Mouse (Mus musculus) monocyte, adult 5-6 weeks (primary cell): Measurements from ENCODE around the gene Sncb. TPM values are rescaled to one million over a fixed set of nuclear protein-coding genes. Genes with fewer than 3 reads are reported as not detected.
"Not testable (repeated sequence)": the region's sequence is repeated elsewhere in the genome, so short reads cannot be mapped to it uniquely, and the experiment has no call there.

Experiments used
- ATAC-seq: fragments of 153-309, 156-312 bp; replicated peaks from 2 replicates; pipeline ENCODE4 v1.8.0; 2017; ENCODE audit warnings: mild to moderate bottlenecking; ENCODE audit not compliant: low TSS enrichment, insufficient number of reproducible peaks, severe bottlenecking, poor library complexity, low FRiP score
- total RNA-seq: library from RNA; stranded (forward); fragments of 200-1000, 200-491, 200-594 nt; gene quantifications from 3 replicates; pipeline ENCODE4 v1.2.3, GENCODE M21; 2017

Gene Sncb
- total RNA-seq, 1 experiment from 2014 or later = not detected

DNA sequence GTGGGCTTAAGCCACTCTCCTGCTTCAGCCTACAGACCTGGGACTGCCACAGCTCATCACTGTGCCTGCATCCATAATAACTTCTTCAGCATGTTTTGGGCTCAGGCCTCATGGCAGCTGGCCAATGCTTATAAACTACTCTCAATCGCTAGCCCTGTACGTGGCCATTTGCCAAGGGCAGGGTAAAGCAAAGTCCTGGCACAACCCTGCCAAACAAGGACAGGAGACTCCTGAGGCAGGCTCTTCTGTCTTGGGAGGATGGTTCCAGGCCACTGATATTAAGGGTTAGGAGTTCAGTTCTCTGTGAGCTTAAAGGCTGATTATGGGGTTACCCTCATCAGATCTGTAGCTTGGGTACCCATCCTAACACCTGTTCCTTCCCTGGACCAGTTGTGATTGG, 21.2 kb upstream of the Sncb start:
- not testable (repeated sequence) for ATAC-seq

DNA sequence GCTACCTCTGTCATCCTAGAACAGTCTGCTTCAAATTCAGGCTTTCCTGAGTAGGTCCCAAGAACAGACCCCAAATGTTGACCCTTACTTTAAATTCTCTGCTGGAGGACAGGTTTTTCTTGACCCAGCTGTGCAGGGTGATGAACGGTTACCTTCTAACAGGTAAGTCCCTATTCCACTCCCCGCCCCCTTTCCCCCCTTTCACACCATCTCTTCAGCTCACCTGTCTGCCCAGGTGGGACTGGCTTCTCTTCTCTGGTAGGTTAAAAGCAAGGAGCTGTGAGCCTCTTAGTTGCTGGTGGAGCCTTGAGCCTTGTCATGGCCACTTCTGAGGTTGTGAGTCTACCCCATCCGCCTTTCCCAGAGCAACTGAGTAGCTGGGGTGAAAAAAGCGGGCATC, 17.3 kb upstream of the Sncb start, which contains the start of gene Eif4e1b:
Gene Eif4e1b, plus strand, starts transcription at position 301 of the 400 bp plus-strand sequence.
- no peak for ATAC-seq

DNA sequence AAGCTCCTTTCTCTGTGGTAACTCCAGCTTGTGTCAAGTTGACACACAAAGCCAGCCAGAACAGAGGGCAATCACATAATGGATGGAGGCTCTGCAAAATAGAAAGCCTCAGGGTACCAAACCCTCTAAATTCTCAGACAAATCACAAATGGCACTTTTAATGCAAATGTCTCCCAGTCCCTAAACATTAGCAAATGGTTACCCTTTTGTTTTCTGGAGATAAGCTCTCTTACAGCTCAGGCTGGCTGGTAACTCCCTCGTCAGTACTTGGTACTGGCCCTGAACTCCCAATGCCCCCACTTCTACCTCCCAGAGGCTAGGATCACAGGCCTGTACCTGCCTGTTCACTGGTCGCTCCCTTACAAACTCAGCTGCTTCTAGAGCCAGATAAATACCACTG, 16.8 kb upstream of the Sncb start:
- no peak for ATAC-seq

DNA sequence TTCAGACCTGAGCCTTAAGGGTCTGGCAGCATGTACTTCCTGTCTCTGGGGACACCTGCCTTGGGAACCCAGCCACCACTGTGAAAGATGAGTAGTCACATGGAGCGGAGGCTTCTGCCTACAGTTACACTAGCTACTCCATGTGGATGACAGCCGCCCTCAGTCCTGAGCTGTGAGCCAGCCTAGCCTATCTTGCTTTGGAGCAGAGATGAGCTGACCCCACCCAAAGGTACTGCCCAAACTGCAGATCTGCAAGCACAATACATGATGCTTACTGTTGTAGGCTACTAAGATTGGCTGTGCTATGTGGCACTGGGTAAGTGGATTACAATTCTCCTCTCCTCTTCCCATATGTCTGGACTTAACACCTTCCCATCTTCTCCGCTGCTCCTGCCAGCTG, 14.7 kb upstream of the Sncb start:
- ATAC-seq = no peak

DNA sequence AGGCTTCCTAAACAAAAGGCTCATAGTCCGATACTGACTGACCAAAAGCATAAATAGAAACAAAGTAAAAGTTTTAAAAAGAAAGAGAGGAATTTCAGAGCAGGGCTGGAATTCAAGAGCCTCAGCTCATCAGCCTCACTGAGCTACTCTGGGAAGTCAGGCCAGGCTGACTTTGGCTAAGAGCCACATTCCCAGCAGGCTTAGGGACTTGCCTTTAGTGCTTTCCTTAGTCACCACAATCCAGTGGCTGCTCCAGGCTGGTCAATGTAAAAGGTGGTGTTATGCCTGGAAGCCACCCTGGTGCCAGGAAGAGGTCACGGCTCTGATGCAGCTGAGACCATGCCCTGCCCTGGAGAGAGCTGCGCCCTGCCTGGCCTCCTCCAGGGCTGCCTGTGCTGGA, 14.2 kb upstream of the Sncb start:
- no peak; the same call in 1 of the 2 replicates for ATAC-seq

DNA sequence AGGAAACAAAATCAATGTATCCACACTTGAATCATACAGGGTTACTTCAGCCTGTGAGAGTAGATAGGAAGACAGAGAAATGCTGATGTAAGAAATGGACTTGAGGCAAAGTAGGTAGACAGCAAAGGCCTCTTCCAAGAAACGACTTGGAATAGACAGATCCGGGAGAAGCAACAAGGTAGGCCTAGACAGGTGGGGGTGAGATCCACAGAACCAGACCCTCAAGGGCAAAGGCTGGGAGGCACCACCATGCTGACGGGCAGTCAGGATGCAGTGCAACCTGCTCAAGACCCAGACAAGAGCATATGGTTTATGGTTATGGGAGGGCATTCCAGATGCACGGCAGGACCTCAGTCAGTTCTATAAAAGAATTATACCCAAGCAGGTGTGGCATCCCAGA, 617 bp upstream of the Sncb start:
- ATAC-seq = no peak

DNA sequence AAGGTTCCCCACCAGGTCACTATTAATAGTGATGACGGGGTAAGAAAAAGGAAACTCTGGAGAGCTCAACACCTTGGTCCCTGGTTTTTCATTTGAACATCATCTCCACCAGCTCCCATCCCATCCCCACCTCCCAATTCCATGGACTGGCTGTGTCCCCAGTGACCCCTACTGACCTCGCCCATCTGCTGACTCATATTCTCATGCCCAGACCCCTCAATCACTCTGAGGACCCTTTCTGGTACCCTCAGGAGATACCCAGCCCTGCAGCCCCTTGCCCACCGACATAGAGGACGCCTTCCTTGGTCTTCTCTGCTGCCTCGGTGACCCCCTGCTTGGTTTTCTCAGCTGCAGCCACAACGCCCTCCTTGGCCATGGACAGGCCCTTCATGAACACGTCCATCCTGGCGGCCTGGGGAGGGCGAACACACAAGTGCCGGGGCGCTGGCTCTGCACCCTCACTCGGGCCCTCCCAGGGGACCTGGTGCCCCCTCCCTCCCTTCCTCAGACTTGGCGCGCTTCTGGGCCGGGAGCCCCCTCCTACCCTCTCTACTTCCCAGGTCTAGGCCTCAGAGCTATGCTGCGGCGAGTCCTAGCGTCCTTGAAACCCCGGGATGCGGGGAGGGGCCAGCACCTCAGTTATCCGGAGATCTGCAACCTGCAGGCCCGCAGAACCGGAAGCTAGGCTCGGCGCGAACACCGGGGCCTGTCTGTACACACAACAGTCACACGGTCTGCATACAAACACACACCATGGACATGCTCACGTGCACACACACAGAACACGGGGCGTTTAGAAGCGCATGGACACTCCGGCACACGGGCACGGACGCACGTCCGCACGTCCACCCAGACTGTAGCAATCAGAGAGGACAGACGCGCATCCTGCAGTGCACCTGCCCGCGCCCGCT, 859 bp downstream of the Sncb start:
- ATAC-seq = no peak

DNA sequence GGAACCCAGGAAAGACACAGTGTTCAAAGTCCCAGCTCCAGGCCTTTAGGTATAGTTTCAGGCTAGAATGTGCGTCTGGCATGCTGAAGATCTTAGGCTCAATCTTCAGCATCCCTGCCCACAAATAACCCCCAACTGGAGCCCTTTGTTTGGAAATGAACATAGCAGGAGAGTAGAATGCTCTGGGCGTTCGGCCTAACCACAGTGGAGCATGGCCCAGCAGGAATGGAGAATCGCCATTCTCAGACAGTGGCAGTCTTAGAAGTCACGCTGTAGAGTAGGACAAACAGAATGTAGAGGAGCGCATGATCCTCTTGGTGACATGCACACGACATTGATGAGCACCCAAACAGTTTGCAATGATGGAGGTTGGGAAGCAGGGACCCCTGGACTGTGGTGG, 5.5 kb downstream of the Sncb start:
- ATAC-seq = no peak

DNA sequence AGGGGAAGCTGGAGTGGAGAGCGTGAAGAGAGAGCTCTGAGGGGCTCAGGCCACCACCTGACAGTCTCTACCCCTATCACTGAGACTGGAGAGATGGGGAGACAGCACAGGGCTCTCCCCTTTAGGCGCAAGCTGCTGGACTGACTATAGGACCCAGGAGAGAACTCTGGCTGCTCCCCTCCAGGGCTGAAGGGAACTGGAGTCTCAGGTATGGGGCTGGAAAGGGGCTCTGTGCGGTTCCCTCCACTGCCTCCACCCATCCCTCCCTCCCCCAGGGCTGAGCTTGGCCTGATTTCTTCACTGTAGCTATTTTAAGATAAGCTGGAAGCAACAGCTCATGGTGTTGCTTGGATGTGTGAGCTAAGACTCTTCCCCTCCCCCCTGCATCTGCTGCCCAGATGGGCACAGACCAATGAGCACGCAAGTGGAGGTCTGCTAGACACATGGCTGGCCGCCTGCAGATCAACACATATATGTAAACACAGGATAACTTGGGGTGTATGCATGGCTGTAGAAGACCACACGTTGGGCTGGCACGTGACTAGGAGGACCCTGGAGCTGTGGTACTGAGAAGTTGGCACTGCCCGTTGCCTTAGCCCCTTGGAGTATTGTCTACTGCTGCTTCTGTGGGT, 6.1 kb downstream of the Sncb start:
- no peak for ATAC-seq

DNA sequence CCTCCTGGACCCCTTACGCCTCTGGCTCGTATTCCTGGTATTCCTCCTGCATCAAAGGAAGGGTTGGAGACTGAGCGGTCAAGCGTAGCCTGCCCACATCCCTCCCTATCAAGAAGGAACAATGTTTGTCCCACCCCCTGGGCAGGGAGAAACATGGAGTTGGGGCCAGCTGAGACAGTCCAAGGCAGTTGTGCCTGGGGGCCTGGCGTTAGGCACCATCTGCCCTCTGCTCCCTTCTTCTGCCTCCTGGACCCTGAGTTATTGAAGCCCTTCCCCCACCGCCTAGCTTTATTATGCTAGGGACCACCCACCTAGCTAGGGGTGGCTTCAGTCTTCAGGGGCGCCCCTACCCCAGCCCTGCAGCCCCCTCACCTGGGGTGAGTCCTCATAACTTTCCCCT, 6.9 kb downstream of the Sncb start:
- no peak for ATAC-seq

DNA sequence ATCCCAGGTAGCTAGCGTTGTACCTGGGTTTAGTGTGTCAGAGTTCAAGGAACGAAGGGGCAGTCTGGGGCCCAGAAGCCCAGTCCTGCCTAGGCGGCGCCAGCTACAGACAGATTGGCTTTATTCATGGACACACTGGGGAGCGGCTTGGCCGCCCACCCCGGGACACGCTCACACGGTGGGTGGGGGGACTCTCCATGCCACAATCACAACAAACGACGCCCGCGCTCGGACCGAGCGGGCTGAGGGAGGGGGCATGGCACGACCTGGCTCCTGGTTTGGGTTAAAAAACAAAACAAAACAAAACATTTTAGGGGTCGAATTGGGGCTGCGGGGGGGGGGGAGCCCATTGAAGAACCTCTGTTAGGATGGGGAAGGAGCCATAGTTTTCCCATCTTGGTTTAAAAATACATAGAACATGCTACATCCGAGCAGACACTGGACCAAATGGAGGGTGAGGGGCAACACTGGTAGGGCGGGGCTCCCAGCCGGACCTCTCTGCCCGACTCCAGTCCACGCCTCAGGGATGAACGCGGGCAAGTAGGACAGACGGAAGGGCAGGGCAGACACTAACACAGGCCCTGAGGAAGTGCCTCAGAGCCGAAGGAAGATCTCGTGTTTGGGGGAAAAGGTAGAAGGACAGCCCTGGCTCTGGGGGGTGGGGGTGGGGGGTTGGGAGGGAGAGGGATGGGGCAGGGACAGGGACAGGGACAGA, 7.5 kb downstream of the Sncb start:
- no peak for ATAC-seq

DNA sequence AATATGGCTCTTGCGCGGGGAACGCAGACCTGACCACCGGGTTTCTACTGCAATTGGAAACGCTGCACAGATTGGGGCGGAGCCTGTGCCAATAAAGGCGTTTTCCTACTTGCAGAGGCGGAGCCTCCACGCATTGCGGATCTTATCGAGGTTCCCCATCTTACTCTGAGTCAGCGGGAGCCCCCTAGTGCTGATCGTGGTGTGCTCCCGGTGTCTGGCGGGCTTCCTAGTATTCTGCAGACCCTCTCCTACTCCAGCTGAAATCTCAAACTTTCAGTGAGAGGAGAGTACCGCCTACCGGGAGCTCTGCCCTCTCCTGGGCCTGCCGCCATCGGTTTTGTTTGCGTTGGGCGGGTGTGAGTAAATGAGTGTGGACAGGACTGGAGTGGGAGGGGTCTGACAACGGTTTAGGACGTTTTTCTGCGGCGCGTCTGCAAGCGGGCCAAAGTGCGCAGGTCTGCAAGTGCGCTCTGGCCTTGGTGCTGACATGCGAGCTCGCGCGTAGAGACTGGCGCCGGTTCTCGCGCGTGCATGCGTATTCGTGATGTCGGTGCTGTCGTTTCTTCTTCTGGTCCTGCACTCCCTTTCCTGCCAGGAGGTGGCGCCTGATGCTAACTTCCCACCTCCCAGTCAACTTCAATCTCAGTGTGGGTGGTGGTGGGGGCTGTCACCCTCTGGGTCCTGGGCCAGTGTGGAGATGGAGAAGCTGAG, 8.2 kb downstream of the Sncb start:
- ATAC-seq = peak; percentile 75

DNA sequence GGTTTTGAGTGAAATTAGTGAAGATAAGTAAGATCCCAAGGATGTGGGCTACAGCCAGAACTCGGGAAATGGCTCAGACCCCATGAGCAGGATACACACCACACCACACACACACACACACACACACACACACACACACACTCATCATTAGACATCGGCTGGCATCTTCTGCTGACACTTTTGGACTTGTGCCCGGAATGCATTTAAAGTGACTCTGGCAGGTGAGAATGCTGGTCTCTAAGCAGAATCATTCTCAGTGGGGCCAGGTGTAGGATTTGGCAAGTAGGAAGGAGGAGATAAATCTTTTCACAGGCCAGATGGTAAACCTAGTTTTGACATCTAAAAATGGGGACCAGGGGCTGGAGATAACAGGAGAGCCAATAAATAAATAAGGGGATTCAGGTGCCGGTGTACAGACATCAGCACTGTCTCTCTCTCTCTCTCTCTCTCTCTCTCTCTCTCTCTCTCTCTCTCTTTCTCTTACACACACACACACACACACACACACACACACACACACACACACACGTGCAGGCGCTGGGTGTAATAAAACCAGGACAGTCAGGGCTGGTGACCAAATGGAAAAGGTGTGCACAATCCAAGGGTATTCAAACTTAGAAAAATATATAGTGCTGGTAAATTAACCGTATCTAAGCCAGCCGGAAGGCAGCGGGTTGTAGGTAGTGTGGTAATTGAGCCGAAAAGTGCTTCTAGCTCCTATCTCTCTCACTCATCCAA, 9.1 kb downstream of the Sncb start:
- no peak for ATAC-seq

DNA sequence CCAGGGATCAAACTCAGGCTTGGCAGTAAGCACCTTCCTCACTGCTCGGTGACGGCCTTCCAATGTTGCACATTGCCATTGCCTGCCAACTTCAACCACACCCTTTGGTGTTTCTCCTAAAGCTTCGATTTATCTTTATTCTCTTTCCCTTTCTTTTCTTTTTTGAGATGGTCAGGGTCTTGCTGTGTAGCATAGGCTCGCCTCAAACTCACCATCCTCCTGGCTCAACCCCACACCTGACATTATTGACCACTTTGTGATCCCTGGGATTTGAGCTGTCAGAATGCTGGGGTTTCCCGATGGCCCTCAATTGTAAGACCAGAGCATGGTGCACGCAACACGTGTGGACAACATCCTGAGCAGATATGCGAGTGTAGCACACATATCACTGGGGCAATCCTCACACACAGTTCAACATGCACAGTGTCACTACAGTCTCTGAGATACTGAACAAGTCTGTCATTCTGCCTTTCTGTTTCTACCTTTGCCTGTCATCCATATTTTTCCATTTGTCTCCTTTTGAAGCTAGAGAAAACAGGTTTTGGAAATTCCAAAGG, 10.2 kb downstream of the Sncb start:
- ATAC-seq = no peak

DNA sequence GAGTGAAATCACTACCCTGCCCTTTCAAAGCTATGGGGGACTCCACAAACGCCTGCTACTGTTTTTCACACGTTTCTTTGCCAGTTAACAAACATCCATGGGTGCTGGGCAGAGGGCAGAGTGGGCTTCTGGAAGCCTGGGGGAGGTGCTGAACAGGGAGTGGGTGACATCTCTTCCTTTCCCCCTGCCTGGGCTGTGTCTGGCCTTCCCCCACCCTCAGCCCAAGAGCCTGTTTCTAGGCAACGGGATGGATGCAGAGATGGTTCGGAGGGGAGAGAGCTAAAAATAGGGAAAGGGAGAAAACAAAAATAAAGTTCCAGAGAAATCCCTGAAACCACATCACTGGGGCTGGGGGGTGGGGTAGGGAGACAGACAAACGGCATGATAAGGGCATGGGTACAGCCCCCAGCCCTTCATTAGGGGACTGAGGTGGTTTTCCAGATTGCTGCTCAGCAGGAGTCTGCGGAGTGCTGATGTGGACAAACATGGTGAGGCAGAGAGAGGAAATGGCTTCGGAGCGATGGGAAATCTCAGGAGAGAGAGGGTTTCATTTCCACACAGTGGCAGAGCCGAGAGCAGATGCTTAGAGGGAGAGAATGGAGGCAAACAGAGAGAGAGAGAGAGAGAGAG, 11.1 kb downstream of the Sncb start:
- no peak for ATAC-seq

DNA sequence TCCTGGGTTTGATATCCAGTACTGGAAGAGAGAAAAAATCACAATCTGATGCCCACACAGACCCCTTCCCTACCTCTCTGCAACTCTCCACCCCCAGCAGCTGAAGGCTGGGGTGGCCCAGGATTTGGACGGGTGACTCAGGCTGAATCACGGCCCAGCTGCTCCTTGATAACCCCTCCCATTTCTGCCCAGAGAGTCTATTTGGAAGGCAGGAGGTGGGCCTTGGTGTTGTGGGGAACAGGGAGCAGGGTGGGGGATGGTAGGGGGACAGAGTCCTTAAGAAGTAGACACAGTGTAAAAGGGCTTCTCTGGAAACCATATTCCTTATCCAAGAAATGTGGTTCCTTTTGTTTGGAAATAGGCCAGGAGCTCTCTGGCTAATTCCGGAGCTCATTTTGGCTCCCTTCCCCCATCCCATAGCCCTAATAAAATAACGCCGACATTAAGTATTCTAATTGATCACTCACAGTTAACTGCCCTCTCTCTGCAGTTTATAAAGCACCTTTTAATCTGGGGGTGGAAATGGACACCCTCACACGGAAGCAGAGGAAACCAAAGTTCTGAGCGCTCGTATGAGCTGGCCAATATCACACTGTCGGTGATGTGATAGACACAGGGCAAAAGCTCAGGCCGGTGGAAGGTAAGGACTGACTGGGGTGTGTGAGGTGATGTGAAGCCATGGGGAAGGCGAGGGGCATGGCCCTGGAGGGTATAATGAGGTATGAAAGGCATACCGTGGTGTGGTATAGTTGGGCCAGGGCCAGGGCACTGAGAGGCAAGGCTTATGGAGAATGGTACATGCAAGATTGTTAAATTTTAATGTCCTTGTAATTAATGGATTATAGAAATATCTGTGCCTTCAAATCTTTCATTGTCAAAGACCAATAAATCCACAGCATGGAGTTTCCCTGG, 12.0 kb downstream of the Sncb start:
- ATAC-seq = no peak

DNA sequence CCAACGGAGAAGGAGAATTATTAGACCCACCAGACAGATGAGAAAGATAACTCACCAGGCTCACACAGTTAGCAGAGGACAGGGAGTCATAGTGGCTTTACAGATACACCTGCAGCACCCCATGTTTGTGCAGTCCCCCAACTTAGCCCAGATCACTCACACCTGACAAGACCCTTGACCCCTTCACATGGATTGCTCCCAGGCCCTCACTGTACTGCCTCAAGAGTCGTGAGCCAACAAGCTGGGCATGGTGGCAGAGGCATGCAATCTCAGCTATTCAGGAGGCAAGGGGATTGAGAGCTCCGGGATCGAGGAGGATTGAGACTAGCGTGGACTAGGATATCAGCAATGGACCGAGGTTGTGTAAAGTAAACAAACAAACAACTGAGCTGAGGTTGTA, 12.7 kb downstream of the Sncb start:
- no peak for ATAC-seq
